Mouse (Mus musculus): Measurements from ENCODE around the gene Nyx. TPM values are rescaled to one million over a fixed set of nuclear protein-coding genes. Genes with fewer than 3 reads are reported as not detected.
A peak's percentile ranks its signal among the peaks of the same experiment; 100 is the strongest.

Nyx gene
- polyA plus RNA-seq, 1 experiment from 2014 or later: 0.16 TPM

- WGBS: 82% methylated on average over 8 of the region's 8 CpGs
Observed at GRCm38 (mm10) chrX:13494892-13495703, 29.2 kb downstream of the Nyx start.

GRCm38 (mm10) chrX:13500284-13500683 lies 34.4 kb downstream of the Nyx start:
- no peak overlapping the region for H3K9ac ChIP-seq (replicated peaks)
- H3K36me3 ChIP-seq: no peaks in the 10 kb centered on the region
- no peaks in the 10 kb centered on the region for H3K27me3 ChIP-seq
- WGBS: 89% methylated on average over 4 of the region's 4 CpGs
- ATAC-seq: no peak
- H3K27ac ChIP-seq: no peak overlapping the region
- H3K4me1 ChIP-seq (replicated peaks): no peaks in the 10 kb centered on the region
- no peak overlapping the region for H3K4me2 ChIP-seq (replicated peaks)
- H3K9me3 ChIP-seq: no peaks in the 10 kb centered on the region
- H3K4me3 ChIP-seq (replicated peaks): no peak overlapping the region

More at GRCm38 (mm10) chrX:13494892-13495703, 29.2 kb downstream of the Nyx start:
- no peaks in the 10 kb centered on the region for H3K36me3 ChIP-seq
- H3K4me2 ChIP-seq (replicated peaks): no peak overlapping the region
- no peaks in the 10 kb centered on the region for H3K9me3 ChIP-seq
- ATAC-seq: no peak
- no peak overlapping the region for H3K27ac ChIP-seq
- no peaks in the 10 kb centered on the region; the same call in 1 of the 2 replicates for H3K27me3 ChIP-seq
- no peaks in the 10 kb centered on the region for H3K4me1 ChIP-seq (replicated peaks)
- H3K4me3 ChIP-seq (replicated peaks): no peak overlapping the region
- no peak overlapping the region for H3K9ac ChIP-seq (replicated peaks)

GRCm38 (mm10) chrX:13502862-13503375 lies 37.0 kb downstream of the Nyx start:
- ATAC-seq: peak; percentile 30; the same call in 1 of the 2 replicates
- Histone ChIP-seq H3K4me3 (replicated peaks) (no peak overlapping the region), H3K9me3 (no peaks in the 10 kb centered on the region), H3K27me3 (no peaks in the 10 kb centered on the region), H3K27ac (no peak overlapping the region), H3K36me3 (no peaks in the 10 kb centered on the region), H3K4me2 (replicated peaks) (no peak overlapping the region), H3K9ac (replicated peaks) (0 out of 2 replicates have a peak overlapping the region, but pooled peaks have one; percentile 14), H3K4me1 (replicated peaks) (no peaks in the 10 kb centered on the region)
- 59% methylated on average over 7 of the region's 7 CpGs for whole genome bisulfite sequencing

GRCm38 (mm10) chrX:13504389-13504788 lies 38.5 kb downstream of the Nyx start:
- 93% methylated on average over 7 of the region's 7 CpGs for WGBS
- H3K4me1 ChIP-seq (replicated peaks): no peaks in the 10 kb centered on the region
- H3K4me3 ChIP-seq (replicated peaks): no peak overlapping the region
- no peak for ATAC-seq
- no peaks in the 10 kb centered on the region for H3K27me3 ChIP-seq
- no peak overlapping the region for H3K9ac ChIP-seq (replicated peaks)
- no peak overlapping the region for H3K4me2 ChIP-seq (replicated peaks)
- no peaks in the 10 kb centered on the region for H3K36me3 ChIP-seq
- no peaks in the 10 kb centered on the region for H3K9me3 ChIP-seq
- H3K27ac ChIP-seq: no peak overlapping the region

- H3K27me3 ChIP-seq: no peaks in the 10 kb centered on the region
- H3K27ac ChIP-seq: no peak overlapping the region
- WGBS: 53% methylated on average over 2 of the region's 2 CpGs
- H3K4me1 ChIP-seq (replicated peaks): no peaks in the 10 kb centered on the region
- H3K4me3 ChIP-seq (replicated peaks): no peak overlapping the region
- no peaks in the 10 kb centered on the region for H3K36me3 ChIP-seq
- ATAC-seq: no peak
- no peak overlapping the region for H3K9ac ChIP-seq (replicated peaks)
- no peaks in the 10 kb centered on the region for H3K9me3 ChIP-seq
- H3K4me2 ChIP-seq (replicated peaks): no peak overlapping the region
Observed at GRCm38 (mm10) chrX:13506376-13506775, 40.5 kb downstream of the Nyx start.

DNA sequence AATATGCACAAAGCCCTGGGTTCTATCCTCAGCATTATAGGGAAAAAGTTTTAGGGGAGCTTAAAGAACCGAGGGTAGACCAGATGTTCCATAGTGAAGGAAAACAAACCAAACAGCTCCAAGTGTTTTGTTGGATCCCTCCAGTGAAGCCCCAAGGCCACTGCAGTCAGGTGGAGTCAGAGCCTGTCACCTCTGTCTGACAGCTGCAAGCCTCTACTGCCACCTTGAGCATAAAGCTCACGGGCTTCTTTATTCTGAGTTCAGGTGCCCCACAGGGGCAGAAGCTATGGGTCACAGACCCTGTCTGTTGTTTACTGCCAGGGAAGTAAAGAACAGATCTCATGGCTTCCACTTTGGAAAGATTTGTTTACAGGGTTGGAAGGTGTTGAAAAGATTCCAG lies 47.2 kb downstream of the Nyx start:
- Histone ChIP-seq H3K4me1 (replicated peaks) (no peaks in the 10 kb centered on the region), H3K4me2 (replicated peaks) (no peak overlapping the region), H3K36me3 (no peaks in the 10 kb centered on the region), H3K9ac (replicated peaks) (no peak overlapping the region), H3K9me3 (no peaks in the 10 kb centered on the region), H3K4me3 (replicated peaks) (no peak overlapping the region), H3K27me3 (peaks cover 2% of the 10 kb centered on the region; the same call in 1 of the 2 replicates), H3K27ac (no peak overlapping the region)
- no peak for ATAC-seq
- 80% methylated on average over 2 of the region's 2 CpGs for WGBS

GRCm38 (mm10) chrX:13513864-13514263 lies 48.0 kb downstream of the Nyx start:
- Histone ChIP-seq H3K4me1 (replicated peaks) (no peaks in the 10 kb centered on the region), H3K9ac (replicated peaks) (no peak overlapping the region), H3K27me3 (peaks cover 2% of the 10 kb centered on the region; the same call in 1 of the 2 replicates), H3K27ac (no peak overlapping the region), H3K4me2 (replicated peaks) (no peak overlapping the region), H3K4me3 (replicated peaks) (no peak overlapping the region), H3K9me3 (no peaks in the 10 kb centered on the region), H3K36me3 (no peaks in the 10 kb centered on the region)
- ATAC-seq: no peak
- 90% methylated on average over 5 of the region's 5 CpGs for WGBS

GRCm38 (mm10) chrX:13516451-13516850 lies 50.5 kb downstream of the Nyx start:
- Histone ChIP-seq H3K4me2 (replicated peaks) (no peak overlapping the region), H3K9me3 (no peaks in the 10 kb centered on the region), H3K9ac (replicated peaks) (no peak overlapping the region), H3K27ac (no peak overlapping the region), H3K36me3 (no peaks in the 10 kb centered on the region), H3K27me3 (peaks cover 2% of the 10 kb centered on the region; the same call in 1 of the 2 replicates), H3K4me1 (replicated peaks) (no peaks in the 10 kb centered on the region), H3K4me3 (replicated peaks) (no peak overlapping the region)
- 93% methylated on average over 6 of the region's 6 CpGs for WGBS
- no peak for ATAC-seq

- Histone ChIP-seq H3K4me3 (replicated peaks) (no peak overlapping the region), H3K9me3 (no peaks in the 10 kb centered on the region), H3K4me1 (replicated peaks) (no peaks in the 10 kb centered on the region), H3K4me2 (replicated peaks) (no peak overlapping the region), H3K27me3 (peaks cover 2% of the 10 kb centered on the region; the same call in 1 of the 2 replicates), H3K36me3 (no peaks in the 10 kb centered on the region), H3K27ac (no peak overlapping the region), H3K9ac (replicated peaks) (no peak overlapping the region)
- no peak for ATAC-seq
- 80% methylated on average over 10 of the region's 10 CpGs for WGBS
Observed at GRCm38 (mm10) chrX:13518019-13518418, 52.1 kb downstream of the Nyx start.

- no peak overlapping the region for H3K4me2 ChIP-seq (replicated peaks)
- H3K4me3 ChIP-seq (replicated peaks): no peak overlapping the region
- 73% methylated on average over 4 of the region's 4 CpGs for WGBS
- ATAC-seq: no peak
- 0 out of 2 replicates have a peak, but pooled peaks cover under 1% of the 10 kb centered on the region for H3K36me3 ChIP-seq
- peaks cover 2% of the 10 kb centered on the region; the same call in 1 of the 2 replicates for H3K27me3 ChIP-seq
- no peaks in the 10 kb centered on the region for H3K9me3 ChIP-seq
- H3K9ac ChIP-seq (replicated peaks): no peak overlapping the region
- H3K4me1 ChIP-seq (replicated peaks): no peaks in the 10 kb centered on the region
- no peak overlapping the region for H3K27ac ChIP-seq
Observed at GRCm38 (mm10) chrX:13518781-13519407, 53.0 kb downstream of the Nyx start.

DNA sequence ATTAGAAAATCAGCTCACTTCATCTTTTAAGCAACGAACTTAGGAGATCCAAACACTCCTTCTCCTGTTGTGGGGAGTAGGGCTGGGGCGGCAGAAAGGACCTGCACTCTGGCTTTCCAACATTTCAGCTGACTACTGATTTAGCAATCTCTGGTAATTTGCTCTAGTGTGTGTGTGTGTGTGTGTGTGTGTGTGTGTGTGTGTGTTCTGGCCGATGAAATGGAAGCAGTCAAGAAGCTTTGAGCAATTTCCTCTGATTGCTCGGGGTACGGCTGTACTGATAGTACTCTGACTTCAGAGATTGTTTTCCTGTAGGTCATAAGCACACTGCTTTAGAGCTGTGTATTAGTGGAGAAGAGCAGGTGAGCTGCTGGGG lies 53.5 kb downstream of the Nyx start:
- Histone ChIP-seq H3K27me3 (peaks cover 6% of the 10 kb centered on the region; the same call in 1 of the 2 replicates), H3K4me1 (replicated peaks) (no peaks in the 10 kb centered on the region), H3K9ac (replicated peaks) (no peak overlapping the region), H3K36me3 (peaks cover 5% of the 10 kb centered on the region; the same call in 1 of the 2 replicates), H3K9me3 (no peaks in the 10 kb centered on the region), H3K4me2 (replicated peaks) (no peak overlapping the region), H3K27ac (no peak overlapping the region), H3K4me3 (replicated peaks) (no peak overlapping the region)
- 80% methylated on average over 4 of the region's 5 CpGs for WGBS
- ATAC-seq: no peak

- no peak for ATAC-seq
- Histone ChIP-seq H3K27ac (no peak overlapping the region), H3K9me3 (no peaks in the 10 kb centered on the region), H3K4me2 (replicated peaks) (no peak overlapping the region), H3K27me3 (peaks cover 4% of the 10 kb centered on the region; the same call in 1 of the 2 replicates), H3K36me3 (peaks cover 5% of the 10 kb centered on the region), H3K4me1 (replicated peaks) (no peaks in the 10 kb centered on the region), H3K4me3 (replicated peaks) (no peak overlapping the region), H3K9ac (replicated peaks) (no peak overlapping the region)
- WGBS: 75% methylated on average over 4 of the region's 4 CpGs
Observed at GRCm38 (mm10) chrX:13520566-13520965, 54.7 kb downstream of the Nyx start.

All from midbrain, embryonic 13.5 days (tissue).